Mouse (Mus musculus) ES-E14 (cell line): ENCODE measurements around the gene Aqp11. TPM values are rescaled to one million over a fixed set of nuclear protein-coding genes. Genes with fewer than 3 reads are reported as not detected.

Experiments
- DNase-seq: peaks from one replicate; pipeline ENCODE4 v3.0.0-alpha.2; 2013; ENCODE audit warnings: low read depth, low spot score
- H3K27ac ChIP-seq: 2 replicates; pipeline ENCODE4 v1.5.1; 2012; ENCODE audit warnings: low read depth, mild to moderate bottlenecking, low read length, moderate library complexity, mixed read lengths; ENCODE audit not compliant: poor library complexity, insufficient read depth, severe bottlenecking
- H3K36me3 ChIP-seq: 2 replicates; pipeline ENCODE4 v1.6.1; 2012; ENCODE audit warnings: mild to moderate bottlenecking, low read length, moderate library complexity, mixed read lengths; ENCODE audit not compliant: control insufficient read depth, poor library complexity, insufficient read depth, severe bottlenecking
- H3K4me1 ChIP-seq, 2 experiments: fragments of 150-350 bp in 1 of 2; sonication (generic) in 1 of 2; 2 replicates each; pipeline ENCODE4 v1.6.1; 2012; ENCODE audit warnings: low read length in 2 of 2, mild to moderate bottlenecking in 1 of 2, mixed read lengths in 1 of 2; ENCODE audit not compliant: control insufficient read depth in 2 of 2, insufficient read depth in 2 of 2, poor library complexity in 1 of 2
- H3K4me3 ChIP-seq, 2 experiments: fragments of 150-350 bp in 1 of 2; sonication (generic) in 1 of 2; 2 replicates each; pipeline ENCODE4 v1.5.1; 2012; ENCODE audit warnings: low read length in 2 of 2, low read depth in 1 of 2, mild to moderate bottlenecking in 1 of 2, mixed read lengths in 1 of 2; ENCODE audit not compliant: insufficient read depth in 1 of 2, poor library complexity in 1 of 2, severe bottlenecking in 1 of 2
- H3K9ac ChIP-seq: 2 replicates; pipeline ENCODE4 v1.6.1; 2012; ENCODE audit warnings: low read depth, mild to moderate bottlenecking, low read length, mixed read lengths; ENCODE audit not compliant: poor library complexity, insufficient read depth, severe bottlenecking
- H3K9me3 ChIP-seq: fragments of 150-350 bp; sonication (generic); 2 replicates; pipeline ENCODE4 v1.6.1; 2012; ENCODE audit warnings: low read depth, mild to moderate bottlenecking, low read length; ENCODE audit not compliant: control insufficient read depth, insufficient read depth
- CHD2 ChIP-seq: IDR thresholded peaks from 2 replicates; pipeline ENCODE4 v1.6.1; 2014; ENCODE audit warnings: mild to moderate bottlenecking, low read depth, low read length, inconsistent platforms
- HCFC1 ChIP-seq: IDR thresholded peaks from 2 replicates; pipeline ENCODE4 v1.6.1; 2012; ENCODE audit warnings: low read length, inconsistent platforms, borderline replicate concordance; ENCODE audit not compliant: insufficient read depth
- MAFK ChIP-seq: IDR thresholded peaks from 2 replicates; pipeline ENCODE4 v1.6.1; 2014; ENCODE audit warnings: mild to moderate bottlenecking, low read depth, low read length, inconsistent platforms; ENCODE audit not compliant: insufficient read depth
- ZC3H11A ChIP-seq: IDR thresholded peaks from 2 replicates; pipeline ENCODE4 v1.6.1; 2012; ENCODE audit warnings: low read depth, mild to moderate bottlenecking, inconsistent platforms, low read length, borderline replicate concordance
- ZNF384 ChIP-seq: IDR thresholded peaks from 2 replicates; pipeline ENCODE4 v1.6.1; 2012; ENCODE audit warnings: low read depth, low read length, inconsistent platforms
- in situ Hi-C, 2 experiments: fragments of 600-800 bp; cut with MboI; formaldehyde crosslinking; loops; one replicate each; pipeline ENCODE4 v1.15.1; 2025; ENCODE audit warnings: low sequenced_read_pairs in 2 of 2, inconsistent platforms in 1 of 2; ENCODE audit not compliant: unreplicated experiment in 2 of 2
- total RNA-seq: library from RNA; depleted of rRNA; stranded (reverse); fragments of 300-350 nt; gene quantifications from 2 replicates; pipeline ENCODE4 v1.2.3, GENCODE M21; 2012; rRNA removed

Gene Aqp11
- total RNA-seq, 1 experiment = 3.6 TPM

DNA sequence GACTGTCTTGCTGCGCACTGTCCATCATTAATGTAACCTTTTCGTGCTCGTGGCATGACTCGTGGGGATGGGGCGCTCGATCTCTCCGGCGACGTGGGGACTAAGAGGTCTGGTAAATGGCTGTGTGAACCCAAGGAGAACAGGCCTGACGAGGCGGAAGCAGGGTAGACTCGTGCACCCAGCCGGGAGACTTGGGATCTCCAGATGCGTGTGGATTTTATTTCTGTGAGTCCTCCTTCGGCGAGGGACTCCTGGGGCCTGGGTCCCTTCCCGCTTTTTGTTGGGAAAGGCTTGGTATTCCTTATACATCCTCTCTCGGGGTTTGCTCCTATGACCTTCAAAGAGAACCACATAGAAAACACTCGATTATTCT, 42.0 kb downstream of the Aqp11 start:
- H3K4me3 ChIP-seq = peak overlapping the region; percentile 76 to 95
- H3K9me3 ChIP-seq = no peaks in the 10 kb centered on the region
- no peaks in the 10 kb centered on the region; the same call in 1 of the 2 replicates for H3K36me3 ChIP-seq
- H3K27ac ChIP-seq = peak overlapping the region; percentile 58
- peak overlapping the region; percentile 84 for H3K9ac ChIP-seq
- TF ChIP-seq ZC3H11A (no peak), MAFK (no peak), CHD2 (no peak), HCFC1 (no peak)
- DNase-seq = no peak
- in situ Hi-C loops = no loop called here
- peaks cover 0 to 2% of the 10 kb centered on the region in 2 experiments; a peak in 2 of 4 replicates for H3K4me1 ChIP-seq

DNA sequence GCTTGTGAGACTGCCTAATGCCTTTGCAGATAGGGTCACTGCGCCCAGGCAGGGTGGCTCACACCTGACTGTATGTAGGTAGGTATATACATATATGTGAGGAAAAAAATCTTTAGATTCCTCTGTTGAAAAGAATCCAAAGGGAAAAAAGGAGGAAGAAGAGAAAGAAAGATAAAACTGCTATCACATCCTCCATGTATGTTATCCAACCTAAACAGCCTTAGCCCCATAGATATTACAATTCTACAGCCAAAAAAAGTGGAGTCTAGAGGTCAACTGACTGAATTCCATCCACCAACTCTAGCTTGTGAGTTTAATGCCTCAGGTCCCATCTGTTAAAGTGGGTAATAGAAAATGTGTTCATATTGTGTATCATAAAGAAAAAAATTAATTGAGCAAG, 42.6 kb downstream of the Aqp11 start:
- H3K4me3 ChIP-seq = no peak overlapping the region

DNA sequence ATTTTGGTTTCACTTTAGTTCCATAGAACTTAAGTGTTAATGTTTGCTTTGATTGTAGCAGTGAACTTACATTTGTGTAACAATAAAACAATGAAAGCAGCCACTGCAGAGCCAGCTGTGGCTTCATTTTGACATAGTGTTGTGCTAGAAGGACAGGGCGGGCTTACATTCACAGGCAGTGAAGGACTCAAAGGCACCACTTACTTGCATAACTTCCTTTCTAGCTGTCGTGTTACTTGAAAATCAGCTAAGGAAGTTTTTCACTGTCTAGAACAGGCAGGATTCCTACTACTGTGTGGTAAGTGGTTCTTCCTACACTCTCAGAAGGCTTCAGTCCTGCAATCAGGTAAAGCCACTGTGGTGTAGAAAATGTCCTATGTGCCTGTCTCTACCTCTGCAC, 50.3 kb downstream of the Aqp11 start:
- H3K9me3 ChIP-seq = no peaks in the 10 kb centered on the region
- H3K27ac ChIP-seq = no peak overlapping the region
- H3K36me3 ChIP-seq = peaks cover 8% of the 10 kb centered on the region
- H3K4me1 ChIP-seq = no peaks in the 10 kb centered on the region
- H3K4me3 ChIP-seq = no peak overlapping the region
- in situ Hi-C loops = no loop called here
- H3K9ac ChIP-seq = no peak overlapping the region
- no peak for DNase-seq
- TF ChIP-seq ZC3H11A = no peak
- no peak for TF ChIP-seq CHD2
- no peak for TF ChIP-seq MAFK
- TF ChIP-seq ZNF384 = no peak
- no peak for TF ChIP-seq HCFC1

More for the DNA sequence above, 42.6 kb downstream of the Aqp11 start:
- H3K36me3 ChIP-seq = no peaks in the 10 kb centered on the region; the same call in 1 of the 2 replicates
- peak overlapping the region; percentile 84; the same call in 1 of the 2 replicates for H3K9ac ChIP-seq
- no peaks in the 10 kb centered on the region for H3K9me3 ChIP-seq
- DNase-seq = no peak
- no peaks in the 10 kb centered on the region; a peak in 1 of 4 replicates for H3K4me1 ChIP-seq
- TF ChIP-seq ZC3H11A (no peak), CHD2 (no peak), MAFK (no peak), HCFC1 (no peak), ZNF384 (no peak)
- in situ Hi-C loops = no loop called here
- H3K27ac ChIP-seq = no peak overlapping the region

DNA sequence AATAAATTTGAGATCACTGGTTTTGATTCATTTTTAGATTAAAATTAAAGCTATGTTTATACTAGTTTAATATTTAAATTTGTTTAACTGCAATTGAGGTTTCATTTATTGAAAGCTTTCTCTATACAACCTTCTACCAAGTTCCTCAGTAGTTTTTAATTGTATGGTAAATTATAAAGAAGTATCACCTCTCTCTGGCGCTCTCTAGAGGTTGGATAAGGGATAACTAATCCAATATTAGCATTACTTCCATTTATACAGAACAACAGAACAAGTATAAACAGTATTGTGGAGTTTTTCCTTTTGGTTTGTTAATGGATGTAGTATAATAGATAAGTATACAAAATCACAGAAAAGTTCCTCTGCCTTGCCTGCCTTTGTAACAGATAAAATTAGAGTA, 58.9 kb downstream of the Aqp11 start:
- TF ChIP-seq MAFK = no peak
- TF ChIP-seq CHD2 = no peak
- TF ChIP-seq ZNF384 = no peak
- TF ChIP-seq HCFC1 = no peak
- no peak for TF ChIP-seq ZC3H11A
- Histone ChIP-seq H3K4me3 (no peak overlapping the region), H3K9me3 (no peaks in the 10 kb centered on the region), H3K36me3 (peaks cover 17% of the 10 kb centered on the region), H3K9ac (no peak overlapping the region), H3K27ac (no peak overlapping the region), H3K4me1 (no peaks in the 10 kb centered on the region)
- no peak for DNase-seq
- in situ Hi-C loops = no loop called here

Other genes starting within 250 kb of the Aqp11 start
- gene Aamdc, start 158.8 kb downstream of the Aqp11 start, total RNA-seq = 11.1 and 15.5 TPM in 2 replicates
- 27.0 and 31.1 TPM in 2 replicates for gene Rsf1, start 158.4 kb downstream of the Aqp11 start, total RNA-seq
- 173 and 191 TPM in 2 replicates for gene Clns1a, start 41.7 kb downstream of the Aqp11 start, total RNA-seq
- gene Pak1, start 50.3 kb upstream of the Aqp11 start, total RNA-seq = 16.5 and 19.1 TPM in 2 replicates
- not detected in 2 replicates for gene Gdpd4, start 181.7 kb upstream of the Aqp11 start, total RNA-seq